Mouse (Mus musculus): ENCODE data around the gene Taf15. TPM values are rescaled to one million over a fixed set of nuclear protein-coding genes. Genes with fewer than 3 reads are reported as not detected.
"Not testable (repeated sequence)": the region's sequence is repeated elsewhere in the genome, so short reads cannot be mapped to it uniquely, and the experiment has no call there.

Gene Taf15
- total and polyA plus RNA-seq, 3 experiments, result 9.1 to 39.6 (median 34.2) TPM

- 71% methylated on average over 5 of the region's 5 CpGs for WGBS
- intact Hi-C loops (cut with DNase I), result no loop called here
- no peaks in the 10 kb centered on the region for H3K36me3 ChIP-seq (ENCODE audit: control insufficient read depth, insufficient read depth, low read length)
These were observed 77.3 kb downstream of the Taf15 start for GRCm38 (mm10) chr11:83550186-83550632.

DNA sequence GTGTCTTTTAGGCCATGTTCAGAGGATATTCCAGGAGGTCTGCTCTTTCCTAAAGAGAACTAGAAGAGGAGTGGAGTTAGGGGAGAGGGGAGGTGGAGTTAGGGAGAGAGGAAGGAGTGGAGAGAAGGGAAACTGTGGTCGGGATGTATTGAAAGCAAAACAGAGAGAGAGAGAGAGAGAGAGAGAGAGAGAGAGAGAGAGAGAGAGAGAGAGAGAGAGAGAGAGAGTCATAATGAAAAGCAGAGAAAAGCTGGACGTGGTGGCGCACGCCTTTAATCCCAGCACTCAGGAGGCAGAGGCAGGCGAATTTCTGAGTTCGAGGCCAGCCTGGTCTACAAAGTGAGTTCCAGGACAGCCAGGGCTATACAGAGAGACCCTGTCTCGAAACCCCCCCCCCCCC lies 78.2 kb downstream of the Taf15 start:
- H3K36me3 ChIP-seq (ENCODE audit: control insufficient read depth, insufficient read depth, low read length); DNase-seq; H3K79me2 ChIP-seq (replicated peaks; ENCODE audit: control insufficient read depth, insufficient read depth, low read length); H3K27ac ChIP-seq; intact Hi-C loops (cut with DNase I); H3K27me3 ChIP-seq (ENCODE audit: control insufficient read depth, insufficient read depth, low read length); H3K4me3 ChIP-seq; H3K9ac ChIP-seq (ENCODE audit: low read depth, low read length); H3K4me1 ChIP-seq (ENCODE audit: control insufficient read depth, insufficient read depth, low read length): not testable (repeated sequence)
- 81% methylated on average over 7 of the region's 7 CpGs for WGBS

More at GRCm38 (mm10) chr11:83550186-83550632, 77.3 kb downstream of the Taf15 start:
- H3K27me3 ChIP-seq (ENCODE audit: control insufficient read depth, insufficient read depth, low read length), result no peaks in the 10 kb centered on the region
- H3K27ac ChIP-seq, result no peak overlapping the region
- TF ChIP-seq CTCF (IDR thresholded peaks at IDR 0.05) (no peak), EP300 (IDR thresholded peaks at IDR 0.05; ENCODE audit: insufficient read depth, low read depth, low read length) (no peak), POLR2A (IDR thresholded peaks at IDR 0.05; ENCODE audit: insufficient read depth, low read depth, low read length) (no peak)
- H3K4me3 ChIP-seq, result no peak overlapping the region
- H3K79me2 ChIP-seq (replicated peaks; ENCODE audit: control insufficient read depth, insufficient read depth, low read length), result no peaks in the 10 kb centered on the region
- H3K9ac ChIP-seq (ENCODE audit: low read depth, low read length), result no peak overlapping the region
- H3K4me1 ChIP-seq (ENCODE audit: control insufficient read depth, insufficient read depth, low read length), result no peaks in the 10 kb centered on the region
- no peak for DNase-seq

DNA sequence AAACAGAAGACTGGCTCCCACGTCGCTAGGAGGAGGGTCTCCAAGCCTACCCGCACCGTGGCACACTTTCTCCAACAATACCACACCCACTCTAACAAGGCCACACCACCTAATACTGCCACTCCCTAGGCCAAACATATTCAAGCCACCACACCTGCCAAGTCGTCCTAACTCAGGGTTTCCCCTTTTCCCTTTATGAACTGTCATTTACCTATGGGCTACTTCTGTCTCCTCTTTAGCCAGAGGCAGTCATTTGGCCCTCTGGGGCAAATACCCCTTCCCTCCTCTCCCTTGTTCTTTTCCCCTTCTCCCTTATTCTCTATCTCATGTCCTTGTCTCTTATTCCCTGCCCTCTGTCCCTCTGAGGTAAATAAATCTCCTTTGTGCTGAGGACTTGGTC lies 78.8 kb downstream of the Taf15 start:
- TF ChIP-seq EP300 (IDR thresholded peaks at IDR 0.05; ENCODE audit: insufficient read depth, low read depth, low read length), result no peak
- TF ChIP-seq POLR2A (IDR thresholded peaks at IDR 0.05; ENCODE audit: insufficient read depth, low read depth, low read length), result no peak
- TF ChIP-seq CTCF (IDR thresholded peaks at IDR 0.05), result no peak

More for the DNA sequence above, 78.8 kb downstream of the Taf15 start:
- intact Hi-C loops (cut with DNase I), result no loop called here
- H3K4me1 ChIP-seq (ENCODE audit: control insufficient read depth, insufficient read depth, low read length), result no peaks in the 10 kb centered on the region; the same call in 1 of the 2 replicates
- 86% methylated on average over 5 of the region's 5 CpGs for WGBS
- no peak for DNase-seq
- H3K27me3 ChIP-seq (ENCODE audit: control insufficient read depth, insufficient read depth, low read length), result no peaks in the 10 kb centered on the region
- H3K79me2 ChIP-seq (replicated peaks; ENCODE audit: control insufficient read depth, insufficient read depth, low read length), result no peaks in the 10 kb centered on the region
- no peaks in the 10 kb centered on the region for H3K36me3 ChIP-seq (ENCODE audit: control insufficient read depth, insufficient read depth, low read length)
- H3K27ac ChIP-seq, result no peak overlapping the region
- H3K9ac ChIP-seq (ENCODE audit: low read depth, low read length), result no peak overlapping the region
- no peak overlapping the region for H3K4me3 ChIP-seq

Other genes with a start within 250 kb of the Taf15 start
- under 1 TPM in 1 of 2 experiments, not detected in 1; 0.14 TPM for gene Slfn14, start 186.4 kb upstream of the Taf15 start, total RNA-seq (2021)
- gene Slfn14, start 186.4 kb upstream of the Taf15 start, polyA plus RNA-seq (2012; rRNA removed), result not detected in 2 replicates
- 10 to 100 TPM; 42.2 to 43.6 TPM for gene Ap2b1, start 174.1 kb upstream of the Taf15 start, total RNA-seq (2021)
- gene Ap2b1, start 174.1 kb upstream of the Taf15 start, polyA plus RNA-seq (2012; rRNA removed), result 16.3 and 27.8 TPM in 2 replicates
- 10 to 100 TPM in 1 of 2 experiments, 1 to 10 TPM in 1; 8.7 to 13.5 TPM for gene Pex12, start 170.5 kb upstream of the Taf15 start, total RNA-seq (2021)
- 7.2 and 8.6 TPM in 2 replicates for gene Pex12, start 170.5 kb upstream of the Taf15 start, polyA plus RNA-seq (2012; rRNA removed)
- gene Rasl10b, start 63.9 kb upstream of the Taf15 start, total RNA-seq (2021), result 10 to 100 TPM; 61.9 to 77.8 TPM
- gene Rasl10b, start 63.9 kb upstream of the Taf15 start, polyA plus RNA-seq (2012; rRNA removed), result 70.8 and 71.6 TPM in 2 replicates
- not detected for gene Gas2l2, start 43.6 kb upstream of the Taf15 start, total RNA-seq (2021)
- 0.10 TPM in 1 of 2 replicates, not detected in the other for gene Gas2l2, start 43.6 kb upstream of the Taf15 start, polyA plus RNA-seq (2012; rRNA removed)
- not detected for gene 1700020L24Rik, start 35.4 kb upstream of the Taf15 start, total RNA-seq (2021)
- 0.27 TPM in 1 of 2 replicates, not detected in the other for gene 1700020L24Rik, start 35.4 kb upstream of the Taf15 start, polyA plus RNA-seq (2012; rRNA removed)
- gene Mmp28, start 10.0 kb upstream of the Taf15 start, total RNA-seq (2021), result 1 to 10 TPM; 4.7 to 4.9 TPM
- gene Mmp28, start 10.0 kb upstream of the Taf15 start, polyA plus RNA-seq (2012; rRNA removed), result 3.3 and 4.4 TPM in 2 replicates
- gene Heatr9, start 49.1 kb downstream of the Taf15 start, total RNA-seq (2021), result not detected
- not detected in 2 replicates for gene Heatr9, start 49.1 kb downstream of the Taf15 start, polyA plus RNA-seq (2012; rRNA removed)
- gene Ccl5, start 57.4 kb downstream of the Taf15 start, total RNA-seq (2021), result under 1 TPM in 1 of 2 experiments, not detected in 1; 0.80 TPM
- gene Ccl5, start 57.4 kb downstream of the Taf15 start, polyA plus RNA-seq (2012; rRNA removed), result 2.5 and 20.2 TPM in 2 replicates
- gene Ccl9, start 105.5 kb downstream of the Taf15 start, total RNA-seq (2021), result 10 to 100 TPM; 12.6 to 13.7 TPM
- gene Ccl9, start 105.5 kb downstream of the Taf15 start, polyA plus RNA-seq (2012; rRNA removed), result 4.3 and 6.7 TPM in 2 replicates
- gene Ccl6, start 120.0 kb downstream of the Taf15 start, total RNA-seq (2021), result 10 to 100 TPM; 21.5 to 25.4 TPM
- 13.0 and 14.1 TPM in 2 replicates for gene Ccl6, start 120.0 kb downstream of the Taf15 start, polyA plus RNA-seq (2012; rRNA removed)
- gene Rpl9-ps1, start 172.5 kb downstream of the Taf15 start, total RNA-seq (2021), result not detected
- not detected in 2 replicates for gene Rpl9-ps1, start 172.5 kb downstream of the Taf15 start, polyA plus RNA-seq (2012; rRNA removed)
- gene Ccl3, start 176.3 kb downstream of the Taf15 start, total RNA-seq (2021), result not detected
- gene Ccl3, start 176.3 kb downstream of the Taf15 start, polyA plus RNA-seq (2012; rRNA removed), result 0.59 and 0.92 TPM in 2 replicates
- not detected for gene Ccl4, start 189.5 kb downstream of the Taf15 start, total RNA-seq (2021)
- 0.61 and 1.00 TPM in 2 replicates for gene Ccl4, start 189.5 kb downstream of the Taf15 start, polyA plus RNA-seq (2012; rRNA removed)
- 1 to 10 TPM; 4.3 to 4.5 TPM for gene Wfdc17, start 230.9 kb downstream of the Taf15 start, total RNA-seq (2021)
- 7.1 and 9.0 TPM in 2 replicates for gene Wfdc17, start 230.9 kb downstream of the Taf15 start, polyA plus RNA-seq (2012; rRNA removed)
- not detected for gene Wfdc18, start 235.9 kb downstream of the Taf15 start, total RNA-seq (2021)
- gene Wfdc18, start 235.9 kb downstream of the Taf15 start, polyA plus RNA-seq (2012; rRNA removed), result not detected in 2 replicates

Data from heart, adult 2 months (tissue).